Mouse (Mus musculus): Measurements from ENCODE around the gene Sulf2. TPM values are rescaled to one million over a fixed set of nuclear protein-coding genes. Genes with fewer than 3 reads are reported as not detected.
A peak's percentile ranks its signal among the peaks of the same experiment; 100 is the strongest.

Gene Sulf2
- polyA plus RNA-seq, 1 experiment from 2014 or later, result 156 TPM

- DNase-seq (ENCODE audit: low spot score) (no peak), ATAC-seq (ENCODE audit: insufficient read depth, low FRiP score, low TSS enrichment) (no peak)
- Histone ChIP-seq H3K9me3 (ENCODE audit: control insufficient read depth, low read length) (no peaks in the 10 kb centered on the region), H3K4me1 (ENCODE audit: control insufficient read depth, insufficient read depth, low read length) (0 out of 2 replicates have a peak, but pooled peaks cover 4% of the 10 kb centered on the region), H3K27ac (ENCODE audit: low read depth, low read length) (no peak overlapping the region), H3K27me3 (ENCODE audit: control insufficient read depth, insufficient read depth, low read length) (no peaks in the 10 kb centered on the region), H3K4me2 (ENCODE audit: low read depth) (no peak overlapping the region), H3K9ac (ENCODE audit: low read length) (no peak overlapping the region), H3K4me3 (ENCODE audit: low read depth, low read length) (no peak overlapping the region), H3K36me3 (ENCODE audit: control insufficient read depth, insufficient read depth, low read length) (peaks cover 4% of the 10 kb centered on the region)
- 78% methylated on average over 1 of the region's 2 CpGs for WGBS
Observed at GRCm38 (mm10) chr2:166125033-166125432, 30.4 kb downstream of the Sulf2 start.

GRCm38 (mm10) chr2:166122781-166123180 is 32.7 kb downstream of the Sulf2 start:
- H3K4me1 ChIP-seq (ENCODE audit: control insufficient read depth, insufficient read depth, low read length), result 0 out of 2 replicates have a peak, but pooled peaks cover 1% of the 10 kb centered on the region
- WGBS, result 94% methylated on average over 6 of the region's 6 CpGs

GRCm38 (mm10) chr2:166121681-166122355 is 33.6 kb downstream of the Sulf2 start:
- no peaks in the 10 kb centered on the region for H3K4me1 ChIP-seq (ENCODE audit: control insufficient read depth, insufficient read depth, low read length)
- H3K27ac ChIP-seq (ENCODE audit: low read depth, low read length), result no peak overlapping the region
- H3K9ac ChIP-seq (ENCODE audit: low read length), result no peak overlapping the region
- ATAC-seq (ENCODE audit: insufficient read depth, low FRiP score, low TSS enrichment) (no peak), DNase-seq (ENCODE audit: low spot score) (no peak)
- peaks cover 4% of the 10 kb centered on the region for H3K36me3 ChIP-seq (ENCODE audit: control insufficient read depth, insufficient read depth, low read length)
- no peaks in the 10 kb centered on the region for H3K27me3 ChIP-seq (ENCODE audit: control insufficient read depth, insufficient read depth, low read length)
- no peaks in the 10 kb centered on the region for H3K9me3 ChIP-seq (ENCODE audit: control insufficient read depth, low read length)
- WGBS, result 90% methylated on average over 14 of the region's 14 CpGs
- H3K4me3 ChIP-seq (ENCODE audit: low read depth, low read length), result no peak overlapping the region
- H3K4me2 ChIP-seq (ENCODE audit: low read depth), result no peak overlapping the region

More at GRCm38 (mm10) chr2:166122781-166123180, 32.7 kb downstream of the Sulf2 start:
- no peak overlapping the region for H3K4me2 ChIP-seq (ENCODE audit: low read depth)
- peaks cover 3% of the 10 kb centered on the region for H3K36me3 ChIP-seq (ENCODE audit: control insufficient read depth, insufficient read depth, low read length)
- H3K9me3 ChIP-seq (ENCODE audit: control insufficient read depth, low read length), result no peaks in the 10 kb centered on the region
- no peak overlapping the region for H3K27ac ChIP-seq (ENCODE audit: low read depth, low read length)
- no peak overlapping the region for H3K4me3 ChIP-seq (ENCODE audit: low read depth, low read length)
- no peak overlapping the region for H3K9ac ChIP-seq (ENCODE audit: low read length)
- DNase-seq (ENCODE audit: low spot score), result no peak
- no peak for ATAC-seq (ENCODE audit: insufficient read depth, low FRiP score, low TSS enrichment)
- no peaks in the 10 kb centered on the region for H3K27me3 ChIP-seq (ENCODE audit: control insufficient read depth, insufficient read depth, low read length)

- no peak overlapping the region for H3K4me3 ChIP-seq (ENCODE audit: low read depth, low read length)
- no peak overlapping the region for H3K9ac ChIP-seq (ENCODE audit: low read length)
- no peak overlapping the region for H3K4me2 ChIP-seq (ENCODE audit: low read depth)
- ATAC-seq (ENCODE audit: insufficient read depth, low FRiP score, low TSS enrichment), result no peak
- 91% methylated on average over 2 of the region's 2 CpGs for WGBS
- no peaks in the 10 kb centered on the region for H3K9me3 ChIP-seq (ENCODE audit: control insufficient read depth, low read length)
- H3K4me1 ChIP-seq (ENCODE audit: control insufficient read depth, insufficient read depth, low read length), result no peaks in the 10 kb centered on the region
- H3K27me3 ChIP-seq (ENCODE audit: control insufficient read depth, insufficient read depth, low read length), result no peaks in the 10 kb centered on the region
- H3K27ac ChIP-seq (ENCODE audit: low read depth, low read length), result no peak overlapping the region
- DNase-seq (ENCODE audit: low spot score), result no peak
- peaks cover 9% of the 10 kb centered on the region for H3K36me3 ChIP-seq (ENCODE audit: control insufficient read depth, insufficient read depth, low read length)
Observed at GRCm38 (mm10) chr2:166119992-166120391, 35.5 kb downstream of the Sulf2 start.

- DNase-seq (ENCODE audit: low spot score) (no peak), ATAC-seq (ENCODE audit: insufficient read depth, low FRiP score, low TSS enrichment) (no peak)
- H3K27me3 ChIP-seq (ENCODE audit: control insufficient read depth, insufficient read depth, low read length), result no peaks in the 10 kb centered on the region
- no peaks in the 10 kb centered on the region for H3K9me3 ChIP-seq (ENCODE audit: control insufficient read depth, low read length)
- H3K4me2 ChIP-seq (ENCODE audit: low read depth), result no peak overlapping the region
- no peak overlapping the region for H3K4me3 ChIP-seq (ENCODE audit: low read depth, low read length)
- peaks cover 12% of the 10 kb centered on the region for H3K36me3 ChIP-seq (ENCODE audit: control insufficient read depth, insufficient read depth, low read length)
- WGBS, result 98% methylated on average over 16 of the region's 16 CpGs
- H3K9ac ChIP-seq (ENCODE audit: low read length), result no peak overlapping the region
- H3K4me1 ChIP-seq (ENCODE audit: control insufficient read depth, insufficient read depth, low read length), result peaks cover 12% of the 10 kb centered on the region
- H3K27ac ChIP-seq (ENCODE audit: low read depth, low read length), result no peak overlapping the region
Observed at GRCm38 (mm10) chr2:166116704-166117103, 38.8 kb downstream of the Sulf2 start.

GRCm38 (mm10) chr2:166116278-166116608 is 39.2 kb downstream of the Sulf2 start:
- ATAC-seq (ENCODE audit: insufficient read depth, low FRiP score, low TSS enrichment), result no peak
- H3K4me2 ChIP-seq (ENCODE audit: low read depth), result no peak overlapping the region
- H3K9me3 ChIP-seq (ENCODE audit: control insufficient read depth, low read length), result no peaks in the 10 kb centered on the region
- no peaks in the 10 kb centered on the region for H3K27me3 ChIP-seq (ENCODE audit: control insufficient read depth, insufficient read depth, low read length)
- DNase-seq (ENCODE audit: low spot score), result no peak
- no peak overlapping the region for H3K9ac ChIP-seq (ENCODE audit: low read length)
- peaks cover 13% of the 10 kb centered on the region for H3K4me1 ChIP-seq (ENCODE audit: control insufficient read depth, insufficient read depth, low read length)
- no peak overlapping the region for H3K4me3 ChIP-seq (ENCODE audit: low read depth, low read length)
- WGBS, result 92% methylated on average over 7 of the region's 7 CpGs
- peaks cover 12% of the 10 kb centered on the region for H3K36me3 ChIP-seq (ENCODE audit: control insufficient read depth, insufficient read depth, low read length)
- no peak overlapping the region for H3K27ac ChIP-seq (ENCODE audit: low read depth, low read length)

- no peak overlapping the region for H3K9ac ChIP-seq (ENCODE audit: low read length)
- peaks cover 14% of the 10 kb centered on the region for H3K36me3 ChIP-seq (ENCODE audit: control insufficient read depth, insufficient read depth, low read length)
- WGBS, result 94% methylated on average over 15 of the region's 15 CpGs
- no peaks in the 10 kb centered on the region for H3K27me3 ChIP-seq (ENCODE audit: control insufficient read depth, insufficient read depth, low read length)
- H3K4me1 ChIP-seq (ENCODE audit: control insufficient read depth, insufficient read depth, low read length), result peaks cover 13% of the 10 kb centered on the region
- ATAC-seq (ENCODE audit: insufficient read depth, low FRiP score, low TSS enrichment) (no peak), DNase-seq (ENCODE audit: low spot score) (no peak)
- H3K4me2 ChIP-seq (ENCODE audit: low read depth), result no peak overlapping the region
- no peak overlapping the region for H3K4me3 ChIP-seq (ENCODE audit: low read depth, low read length)
- no peaks in the 10 kb centered on the region for H3K9me3 ChIP-seq (ENCODE audit: control insufficient read depth, low read length)
- no peak overlapping the region for H3K27ac ChIP-seq (ENCODE audit: low read depth, low read length)
Observed at GRCm38 (mm10) chr2:166115571-166116277, 39.7 kb downstream of the Sulf2 start.

GRCm38 (mm10) chr2:166112986-166113385 is 42.5 kb downstream of the Sulf2 start:
- DNase-seq (ENCODE audit: low spot score), result no peak
- H3K27me3 ChIP-seq (ENCODE audit: control insufficient read depth, insufficient read depth, low read length), result no peaks in the 10 kb centered on the region
- H3K9ac ChIP-seq (ENCODE audit: low read length), result no peak overlapping the region
- H3K9me3 ChIP-seq (ENCODE audit: control insufficient read depth, low read length), result no peaks in the 10 kb centered on the region
- H3K4me2 ChIP-seq (ENCODE audit: low read depth), result no peak overlapping the region
- no peak overlapping the region for H3K27ac ChIP-seq (ENCODE audit: low read depth, low read length)
- H3K4me1 ChIP-seq (ENCODE audit: control insufficient read depth, insufficient read depth, low read length), result peaks cover 13% of the 10 kb centered on the region
- H3K4me3 ChIP-seq (ENCODE audit: low read depth, low read length), result no peak overlapping the region
- 94% methylated on average over 11 of the region's 11 CpGs for WGBS
- peaks cover 15% of the 10 kb centered on the region for H3K36me3 ChIP-seq (ENCODE audit: control insufficient read depth, insufficient read depth, low read length)
- no peak for ATAC-seq (ENCODE audit: insufficient read depth, low FRiP score, low TSS enrichment)

- no peaks in the 10 kb centered on the region for H3K9me3 ChIP-seq (ENCODE audit: control insufficient read depth, low read length)
- no peak overlapping the region for H3K4me2 ChIP-seq (ENCODE audit: low read depth)
- ATAC-seq (ENCODE audit: insufficient read depth, low FRiP score, low TSS enrichment) (no peak), DNase-seq (ENCODE audit: low spot score) (peak; percentile 38)
- no peak overlapping the region for H3K9ac ChIP-seq (ENCODE audit: low read length)
- no peaks in the 10 kb centered on the region for H3K27me3 ChIP-seq (ENCODE audit: control insufficient read depth, insufficient read depth, low read length)
- WGBS, result 52% methylated on average over 10 of the region's 10 CpGs
- no peak overlapping the region for H3K4me3 ChIP-seq (ENCODE audit: low read depth, low read length)
- peaks cover 13% of the 10 kb centered on the region for H3K4me1 ChIP-seq (ENCODE audit: control insufficient read depth, insufficient read depth, low read length)
- peaks cover 14% of the 10 kb centered on the region for H3K36me3 ChIP-seq (ENCODE audit: control insufficient read depth, insufficient read depth, low read length)
- no peak overlapping the region for H3K27ac ChIP-seq (ENCODE audit: low read depth, low read length)
Observed at GRCm38 (mm10) chr2:166111831-166112250, 43.6 kb downstream of the Sulf2 start.
